Mouse (Mus musculus): ENCODE data around the gene Fbxo6. TPM values are rescaled to one million over a fixed set of nuclear protein-coding genes. Genes with fewer than 3 reads are reported as not detected.
A peak's percentile ranks its signal among the peaks of the same experiment; 100 is the strongest.
"Not testable (repeated sequence)": the region's sequence is repeated elsewhere in the genome, so short reads cannot be mapped to it uniquely, and the experiment has no call there.

Fbxo6 gene
- polyA plus RNA-seq, 1 experiment, result 57.9 TPM

- H3K4me3 ChIP-seq (ENCODE audit: low read depth, low read length), result no peak overlapping the region
- TF ChIP-seq CTCF (IDR thresholded peaks at IDR 0.05; ENCODE audit: extremely low read depth, insufficient read length, insufficient replicate concordance, low read depth, low read length), result no peak
- no peak for TF ChIP-seq POLR2A (IDR thresholded peaks at IDR 0.05; ENCODE audit: low read depth, low read length)
- no peak overlapping the region for H3K27ac ChIP-seq (ENCODE audit: insufficient read depth, low read depth, low read length)
- 0 out of 2 replicates have a peak, but pooled peaks cover 3% of the 10 kb centered on the region for H3K27me3 ChIP-seq (ENCODE audit: control insufficient read depth, insufficient read depth, low read length)
- no peaks in the 10 kb centered on the region for H3K4me1 ChIP-seq (ENCODE audit: control insufficient read depth, insufficient read depth, insufficient read length, low read length)
- WGBS, result 43% methylated on average over 3 of the region's 3 CpGs
- H3K36me3 ChIP-seq (ENCODE audit: control insufficient read depth, insufficient read depth, low read length), result no peaks in the 10 kb centered on the region
Observed at GRCm38 (mm10) chr4:148122694-148123066, 29.3 kb downstream of the Fbxo6 start.

DNA sequence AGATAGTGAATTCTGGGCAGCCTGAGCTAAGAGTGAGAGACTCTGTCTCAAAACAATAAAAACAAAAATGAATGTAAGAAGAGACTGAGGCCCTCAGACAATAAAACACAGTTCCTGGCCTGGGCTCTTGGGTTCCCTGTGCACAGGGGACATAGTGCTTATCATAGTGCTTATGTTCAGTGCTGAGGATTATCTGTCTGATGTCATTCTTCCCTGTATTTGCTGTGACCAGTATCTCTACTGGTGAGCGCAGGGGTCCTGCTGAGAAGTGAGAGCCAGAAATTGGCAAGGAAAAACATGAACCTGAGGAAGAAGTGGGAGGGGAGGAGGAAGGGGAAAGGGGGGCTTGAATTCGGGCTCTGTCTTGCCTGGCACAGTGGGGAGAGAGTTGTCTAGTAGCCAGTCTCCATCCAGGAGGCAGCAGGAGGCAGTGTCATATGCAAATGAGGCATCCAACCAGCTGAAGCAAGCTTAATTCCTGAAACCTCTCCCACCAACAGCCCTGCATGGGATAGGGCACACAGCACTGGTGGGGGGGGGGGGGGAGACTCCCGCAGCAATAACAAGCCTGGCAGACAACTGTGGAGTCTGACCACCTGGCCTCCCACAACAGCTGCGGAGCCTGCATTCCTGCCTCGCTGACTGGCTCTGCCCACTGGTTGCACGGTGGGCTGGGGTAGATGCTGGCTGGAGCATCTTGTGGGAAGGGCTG, 29.8 kb downstream of the Fbxo6 start:
- Histone ChIP-seq H3K27ac (ENCODE audit: insufficient read depth, low read depth, low read length) (no peak overlapping the region), H3K4me3 (ENCODE audit: low read depth, low read length) (no peak overlapping the region), H3K27me3 (ENCODE audit: control insufficient read depth, insufficient read depth, low read length) (0 out of 2 replicates have a peak, but pooled peaks cover 3% of the 10 kb centered on the region), H3K36me3 (ENCODE audit: control insufficient read depth, insufficient read depth, low read length) (no peaks in the 10 kb centered on the region), H3K4me1 (ENCODE audit: control insufficient read depth, insufficient read depth, insufficient read length, low read length) (no peaks in the 10 kb centered on the region)
- TF ChIP-seq POLR2A (IDR thresholded peaks at IDR 0.05; ENCODE audit: low read depth, low read length), result no peak
- TF ChIP-seq CTCF (IDR thresholded peaks at IDR 0.05; ENCODE audit: extremely low read depth, insufficient read length, insufficient replicate concordance, low read depth, low read length), result no peak
- WGBS, result 40% methylated on average over 6 of the region's 6 CpGs

DNA sequence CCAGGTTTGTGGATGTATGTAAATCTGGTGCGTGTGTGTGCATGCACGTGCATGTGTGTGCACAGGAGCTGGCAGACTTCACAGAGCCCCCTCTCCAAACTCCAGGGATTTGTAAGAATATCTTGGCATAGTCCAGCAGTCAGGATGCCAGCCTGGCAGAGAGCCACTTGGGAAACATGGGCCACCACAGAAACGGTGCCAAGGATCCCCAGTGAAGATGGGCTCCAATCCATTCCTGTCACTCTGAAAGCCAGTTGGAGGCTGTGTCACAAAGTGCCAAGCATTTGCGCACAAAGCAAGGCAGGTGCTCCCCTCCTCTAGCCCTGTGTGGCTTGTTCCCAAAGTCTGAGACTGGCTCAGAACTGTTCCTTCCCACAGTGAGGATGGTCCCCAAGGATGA, 30.6 kb downstream of the Fbxo6 start:
- TF ChIP-seq CTCF (IDR thresholded peaks at IDR 0.05; ENCODE audit: extremely low read depth, insufficient read length, insufficient replicate concordance, low read depth, low read length), result no peak
- no peak for TF ChIP-seq POLR2A (IDR thresholded peaks at IDR 0.05; ENCODE audit: low read depth, low read length)
- no peak overlapping the region for H3K27ac ChIP-seq (ENCODE audit: insufficient read depth, low read depth, low read length)
- WGBS, result 71% methylated on average over 4 of the region's 4 CpGs
- no peaks in the 10 kb centered on the region for H3K36me3 ChIP-seq (ENCODE audit: control insufficient read depth, insufficient read depth, low read length)
- H3K4me3 ChIP-seq (ENCODE audit: low read depth, low read length), result no peak overlapping the region
- 0 out of 2 replicates have a peak, but pooled peaks cover 3% of the 10 kb centered on the region for H3K27me3 ChIP-seq (ENCODE audit: control insufficient read depth, insufficient read depth, low read length)
- H3K4me1 ChIP-seq (ENCODE audit: control insufficient read depth, insufficient read depth, insufficient read length, low read length), result no peaks in the 10 kb centered on the region

GRCm38 (mm10) chr4:148120555-148120954, 31.4 kb downstream of the Fbxo6 start:
- no peaks in the 10 kb centered on the region for H3K36me3 ChIP-seq (ENCODE audit: control insufficient read depth, insufficient read depth, low read length)
- no peak overlapping the region for H3K27ac ChIP-seq (ENCODE audit: insufficient read depth, low read depth, low read length)
- no peak overlapping the region for H3K4me3 ChIP-seq (ENCODE audit: low read depth, low read length)
- WGBS, result 65% methylated on average over 9 of the region's 9 CpGs
- H3K4me1 ChIP-seq (ENCODE audit: control insufficient read depth, insufficient read depth, insufficient read length, low read length), result no peaks in the 10 kb centered on the region
- TF ChIP-seq CTCF (IDR thresholded peaks at IDR 0.05; ENCODE audit: extremely low read depth, insufficient read length, insufficient replicate concordance, low read depth, low read length) (no peak), POLR2A (IDR thresholded peaks at IDR 0.05; ENCODE audit: low read depth, low read length) (no peak)
- 0 out of 2 replicates have a peak, but pooled peaks cover 2% of the 10 kb centered on the region for H3K27me3 ChIP-seq (ENCODE audit: control insufficient read depth, insufficient read depth, low read length)

- H3K27ac ChIP-seq (ENCODE audit: insufficient read depth, low read depth, low read length); H3K4me1 ChIP-seq (ENCODE audit: control insufficient read depth, insufficient read depth, insufficient read length, low read length); H3K36me3 ChIP-seq (ENCODE audit: control insufficient read depth, insufficient read depth, low read length); H3K27me3 ChIP-seq (ENCODE audit: control insufficient read depth, insufficient read depth, low read length); H3K4me3 ChIP-seq (ENCODE audit: low read depth, low read length): not testable (repeated sequence)
- 77% methylated on average over 9 of the region's 9 CpGs for WGBS
Observed at GRCm38 (mm10) chr4:148119578-148119977, 32.4 kb downstream of the Fbxo6 start.

DNA sequence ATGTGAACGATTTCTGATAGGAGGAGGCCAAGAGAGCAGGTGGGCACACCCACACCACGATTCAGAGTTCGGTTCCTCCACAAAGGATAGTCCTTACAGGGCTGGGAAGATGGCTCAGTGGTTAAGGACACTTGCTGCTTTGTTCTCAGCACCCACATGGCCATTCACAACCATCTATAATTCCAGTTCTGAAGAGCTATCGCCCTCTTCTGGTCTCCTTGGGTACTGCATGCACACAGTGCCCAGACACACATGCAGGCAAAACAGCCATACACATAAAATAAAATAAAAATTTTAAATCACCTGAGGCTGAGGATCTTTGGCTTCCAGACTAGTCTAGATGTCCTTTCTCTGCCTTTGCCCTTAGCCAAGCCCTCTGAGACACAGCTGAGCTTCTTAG, 34.5 kb downstream of the Fbxo6 start:
- TF ChIP-seq POLR2A (IDR thresholded peaks at IDR 0.05; ENCODE audit: low read depth, low read length) (no peak), CTCF (IDR thresholded peaks at IDR 0.05; ENCODE audit: extremely low read depth, insufficient read length, insufficient replicate concordance, low read depth, low read length) (no peak)
- H3K4me1 ChIP-seq (ENCODE audit: control insufficient read depth, insufficient read depth, insufficient read length, low read length), result peaks cover 2% of the 10 kb centered on the region; the same call in 1 of the 2 replicates
- 76% methylated on average over 4 of the region's 4 CpGs for WGBS

GRCm38 (mm10) chr4:148116657-148117056, 35.3 kb downstream of the Fbxo6 start:
- H3K4me3 ChIP-seq (ENCODE audit: low read depth, low read length), result no peak overlapping the region
- TF ChIP-seq CTCF (IDR thresholded peaks at IDR 0.05; ENCODE audit: extremely low read depth, insufficient read length, insufficient replicate concordance, low read depth, low read length), result peak; percentile 36; the same call in 1 of the 2 replicates
- TF ChIP-seq POLR2A (IDR thresholded peaks at IDR 0.05; ENCODE audit: low read depth, low read length), result no peak
- H3K36me3 ChIP-seq (ENCODE audit: control insufficient read depth, insufficient read depth, low read length), result no peaks in the 10 kb centered on the region
- H3K4me1 ChIP-seq (ENCODE audit: control insufficient read depth, insufficient read depth, insufficient read length, low read length), result peaks cover 2% of the 10 kb centered on the region; the same call in 1 of the 2 replicates
- no peaks in the 10 kb centered on the region for H3K27me3 ChIP-seq (ENCODE audit: control insufficient read depth, insufficient read depth, low read length)
- no peak overlapping the region for H3K27ac ChIP-seq (ENCODE audit: insufficient read depth, low read depth, low read length)
- WGBS, result 81% methylated on average over 4 of the region's 4 CpGs

More for the DNA sequence above, 34.5 kb downstream of the Fbxo6 start:
- Histone ChIP-seq H3K27ac (ENCODE audit: insufficient read depth, low read depth, low read length) (no peak overlapping the region), H3K27me3 (ENCODE audit: control insufficient read depth, insufficient read depth, low read length) (no peaks in the 10 kb centered on the region), H3K36me3 (ENCODE audit: control insufficient read depth, insufficient read depth, low read length) (no peaks in the 10 kb centered on the region), H3K4me3 (ENCODE audit: low read depth, low read length) (no peak overlapping the region)
